Mouse (Mus musculus) kidney, adult 2 months (tissue): ENCODE data around the gene Cdr2l. TPM values are rescaled to one million over a fixed set of nuclear protein-coding genes. Genes with fewer than 3 reads are reported as not detected.

Experiments used
- DNase-seq: peaks from one replicate; pipeline ENCODE4 v3.0.0; 2021
- H3K27ac ChIP-seq: fragments of 200-500 bp; 2 replicates; pipeline ENCODE4 v1.5.1; 2012; ENCODE audit warnings: low read depth, low read length, control low read depth, inconsistent platforms; ENCODE audit not compliant: insufficient read depth
- H3K27me3 ChIP-seq: fragments of 200-500 bp; replicated peaks from 2 replicates; pipeline ENCODE4 v1.6.1; 2012; ENCODE audit warnings: mild to moderate bottlenecking, moderate library complexity, low read length, inconsistent platforms; ENCODE audit not compliant: control insufficient read depth, insufficient read depth
- H3K36me3 ChIP-seq: fragments of 200-500 bp; 2 replicates; pipeline ENCODE4 v1.6.1; 2012; ENCODE audit warnings: mild to moderate bottlenecking, moderate library complexity, low read length, inconsistent platforms; ENCODE audit not compliant: control insufficient read depth, insufficient read depth
- H3K4me1 ChIP-seq: fragments of 200-500 bp; 2 replicates; pipeline ENCODE4 v1.6.1; 2011; ENCODE audit warnings: low read length; ENCODE audit not compliant: control insufficient read depth, insufficient read depth
- H3K4me3 ChIP-seq: fragments of 200-500 bp; 2 replicates; pipeline ENCODE4 v1.5.1; 2011; ENCODE audit warnings: mild to moderate bottlenecking, low read depth, low read length, control low read depth; ENCODE audit not compliant: insufficient read depth
- CTCF ChIP-seq: fragments of 200-500 bp; conservative IDR thresholded peaks from 2 replicates; pipeline ENCODE4 v1.5.1; 2011; ENCODE audit warnings: low read depth, mild to moderate bottlenecking, control low read depth, low read length, moderate library complexity, mixed read lengths; ENCODE audit not compliant: insufficient read depth, insufficient read length
- POLR2A ChIP-seq: fragments of 200-500 bp; IDR thresholded peaks from one replicate; pipeline ENCODE4 v1.6.1; 2011; ENCODE audit warnings: low read depth, low read length, control low read depth
- WGBS: fragments of 180-500 bp; shearing (Covaris S2); methylation state at CpG from one replicate; pipeline ENCODE4 v1.1.7; 2018; 5-methylcytosine and 5-hydroxymethylcytosine counted together
- polyA plus RNA-seq: library from polyadenylated mRNA; depleted of rRNA; stranded (reverse); fragments of >200 nt; gene quantifications from 2 replicates; pipeline ENCODE4 v1.2.3, GENCODE M21; 2012

The Cdr2l gene
- polyA plus RNA-seq, 1 experiment: 5.6 TPM

- no peak for TF ChIP-seq CTCF
- TF ChIP-seq POLR2A: no peak
- no peak for DNase-seq
- WGBS: 85% methylated on average over 16 of the region's 16 CpGs
- H3K4me1 ChIP-seq: peaks cover 15% of the 10 kb centered on the region
- no peaks in the 10 kb centered on the region for H3K36me3 ChIP-seq
- H3K27me3 ChIP-seq: no peaks in the 10 kb centered on the region
- H3K4me3 ChIP-seq: no peak overlapping the region
- no peak overlapping the region for H3K27ac ChIP-seq
Observed at GRCm38 (mm10) chr11:115421972-115422371, 40.3 kb downstream of the Cdr2l start.

DNA sequence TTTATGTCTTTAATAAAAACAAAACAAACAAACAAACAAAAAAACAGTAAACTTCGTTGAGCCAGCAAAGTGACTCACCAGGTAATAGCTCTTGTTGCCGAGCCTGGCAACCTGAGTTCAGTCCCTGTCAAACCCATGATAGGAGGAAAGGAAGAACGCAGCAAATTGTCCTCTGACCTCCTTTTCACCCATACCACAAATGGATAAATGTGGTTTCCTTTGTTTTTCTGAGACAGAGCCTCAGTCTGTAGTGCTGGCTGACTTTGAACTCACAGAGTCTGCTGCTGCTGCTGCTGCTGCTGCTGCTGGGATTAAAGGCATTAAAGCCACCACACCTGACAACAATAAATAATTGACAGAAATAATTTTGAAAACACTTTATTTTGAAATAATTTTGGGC, 41.4 kb downstream of the Cdr2l start:
- TF ChIP-seq POLR2A (no peak), CTCF (no peak)
- no peak overlapping the region for H3K4me3 ChIP-seq
- no peak overlapping the region for H3K27ac ChIP-seq
- no peaks in the 10 kb centered on the region for H3K36me3 ChIP-seq
- no peaks in the 10 kb centered on the region for H3K27me3 ChIP-seq
- DNase-seq: no peak
- WGBS: 89% methylated on average over 3 of the region's 3 CpGs
- peaks cover 15% of the 10 kb centered on the region for H3K4me1 ChIP-seq

DNA sequence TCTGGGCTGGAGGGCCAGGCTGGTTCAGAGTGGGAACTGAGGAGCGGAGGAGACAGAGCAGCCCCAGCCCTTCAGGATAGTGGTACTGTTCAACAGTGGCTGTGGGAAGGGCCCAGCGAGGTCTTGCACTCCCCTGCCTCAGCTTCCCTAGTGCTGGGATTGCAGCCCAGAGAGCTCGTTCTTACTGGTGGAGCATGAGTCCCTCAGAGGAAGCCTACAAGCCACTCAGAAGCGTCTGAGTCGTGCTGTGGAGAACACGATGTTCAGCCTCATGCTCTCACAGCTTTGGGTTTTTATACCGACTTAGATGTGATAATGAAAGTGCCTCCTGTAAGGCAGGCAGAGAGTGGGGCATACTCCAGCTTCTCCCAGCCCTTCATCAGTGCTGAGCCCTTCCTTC, 43.0 kb downstream of the Cdr2l start:
- peaks cover 7% of the 10 kb centered on the region for H3K4me1 ChIP-seq
- DNase-seq: no peak
- WGBS: 87% methylated on average over 7 of the region's 7 CpGs
- H3K27me3 ChIP-seq: no peaks in the 10 kb centered on the region
- no peaks in the 10 kb centered on the region for H3K36me3 ChIP-seq
- H3K4me3 ChIP-seq: no peak overlapping the region
- TF ChIP-seq CTCF (no peak), POLR2A (no peak)
- no peak overlapping the region for H3K27ac ChIP-seq

GRCm38 (mm10) chr11:115425671-115426070, 44.0 kb downstream of the Cdr2l start:
- TF ChIP-seq POLR2A (no peak), CTCF (no peak)
- H3K27ac ChIP-seq: no peak overlapping the region
- H3K27me3 ChIP-seq: no peaks in the 10 kb centered on the region

GRCm38 (mm10) chr11:115427482-115428331, 46.0 kb downstream of the Cdr2l start:
- H3K36me3 ChIP-seq: 0 out of 2 replicates have a peak, but pooled peaks cover 2% of the 10 kb centered on the region
- H3K4me3 ChIP-seq: peak overlapping the region; percentile 25
- H3K27me3 ChIP-seq: no peaks in the 10 kb centered on the region
- WGBS: 40% methylated on average over 20 of the region's 20 CpGs
- peak; percentile 86 for DNase-seq
- peak overlapping the region; percentile 33; the same call in 1 of the 2 replicates for H3K27ac ChIP-seq
- no peaks in the 10 kb centered on the region; the same call in 1 of the 2 replicates for H3K4me1 ChIP-seq
- TF ChIP-seq POLR2A (no peak), CTCF (peak; percentile 88)

More at GRCm38 (mm10) chr11:115425671-115426070, 44.0 kb downstream of the Cdr2l start:
- Histone ChIP-seq H3K4me1 (peaks cover 7% of the 10 kb centered on the region), H3K36me3 (0 out of 2 replicates have a peak, but pooled peaks cover 2% of the 10 kb centered on the region), H3K4me3 (no peak overlapping the region)
- DNase-seq: no peak
- 80% methylated on average over 6 of the region's 6 CpGs for WGBS

DNA sequence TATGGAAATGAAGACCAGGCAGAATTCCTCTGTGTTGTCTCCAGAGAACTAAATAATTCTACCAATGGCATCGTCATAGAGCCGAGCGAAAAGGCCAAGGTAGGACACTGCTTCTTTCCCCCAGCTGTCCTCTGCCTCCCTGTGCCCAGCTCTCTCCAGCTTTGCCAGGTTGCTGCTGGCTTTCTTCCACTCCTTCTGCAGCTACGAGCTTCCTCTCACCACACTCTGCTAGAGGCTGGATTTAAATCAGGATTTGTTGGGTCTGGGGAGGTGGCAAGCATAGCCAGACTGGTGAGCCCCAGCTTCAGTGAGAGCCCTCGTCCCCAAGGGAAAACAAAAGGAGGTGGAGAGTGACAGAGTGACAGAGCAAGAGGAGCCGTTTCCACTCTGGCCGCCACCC, 47.6 kb downstream of the Cdr2l start:
- Histone ChIP-seq H3K4me1 (no peaks in the 10 kb centered on the region; the same call in 1 of the 2 replicates), H3K27ac (no peak overlapping the region), H3K36me3 (0 out of 2 replicates have a peak, but pooled peaks cover 2% of the 10 kb centered on the region), H3K4me3 (no peak overlapping the region), H3K27me3 (no peaks in the 10 kb centered on the region)
- TF ChIP-seq CTCF: no peak
- TF ChIP-seq POLR2A: no peak
- DNase-seq: no peak
- 76% methylated on average over 7 of the region's 7 CpGs for WGBS

DNA sequence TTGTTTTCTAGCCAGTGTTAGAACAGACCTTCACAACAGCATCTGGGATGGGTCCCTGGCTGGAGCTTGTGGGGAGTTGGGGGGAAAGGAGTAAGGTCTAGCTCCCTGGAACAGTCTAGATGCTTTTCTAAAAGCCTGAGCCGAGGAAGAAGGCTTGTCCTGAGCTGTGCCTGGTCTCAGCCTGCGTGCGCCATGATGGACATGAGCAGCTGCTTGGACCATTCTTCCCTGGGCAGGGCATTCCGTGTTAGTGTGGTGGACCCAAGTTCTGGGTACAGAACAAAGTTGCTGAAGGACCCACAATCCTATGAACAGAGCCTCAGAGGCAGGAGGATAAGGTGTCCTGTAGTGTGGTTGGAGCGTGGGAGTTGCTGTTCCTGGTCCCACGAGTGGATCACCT, 48.8 kb downstream of the Cdr2l start:
- 90% methylated on average over 6 of the region's 6 CpGs for WGBS
- Histone ChIP-seq H3K4me1 (no peaks in the 10 kb centered on the region; the same call in 1 of the 2 replicates), H3K27me3 (no peaks in the 10 kb centered on the region), H3K27ac (no peak overlapping the region), H3K36me3 (0 out of 2 replicates have a peak, but pooled peaks cover 2% of the 10 kb centered on the region), H3K4me3 (no peak overlapping the region)
- TF ChIP-seq CTCF: no peak
- no peak for TF ChIP-seq POLR2A
- no peak for DNase-seq
